24 mouse cellular contexts compared by ENCODE assay signal in the genomic region with DNA sequence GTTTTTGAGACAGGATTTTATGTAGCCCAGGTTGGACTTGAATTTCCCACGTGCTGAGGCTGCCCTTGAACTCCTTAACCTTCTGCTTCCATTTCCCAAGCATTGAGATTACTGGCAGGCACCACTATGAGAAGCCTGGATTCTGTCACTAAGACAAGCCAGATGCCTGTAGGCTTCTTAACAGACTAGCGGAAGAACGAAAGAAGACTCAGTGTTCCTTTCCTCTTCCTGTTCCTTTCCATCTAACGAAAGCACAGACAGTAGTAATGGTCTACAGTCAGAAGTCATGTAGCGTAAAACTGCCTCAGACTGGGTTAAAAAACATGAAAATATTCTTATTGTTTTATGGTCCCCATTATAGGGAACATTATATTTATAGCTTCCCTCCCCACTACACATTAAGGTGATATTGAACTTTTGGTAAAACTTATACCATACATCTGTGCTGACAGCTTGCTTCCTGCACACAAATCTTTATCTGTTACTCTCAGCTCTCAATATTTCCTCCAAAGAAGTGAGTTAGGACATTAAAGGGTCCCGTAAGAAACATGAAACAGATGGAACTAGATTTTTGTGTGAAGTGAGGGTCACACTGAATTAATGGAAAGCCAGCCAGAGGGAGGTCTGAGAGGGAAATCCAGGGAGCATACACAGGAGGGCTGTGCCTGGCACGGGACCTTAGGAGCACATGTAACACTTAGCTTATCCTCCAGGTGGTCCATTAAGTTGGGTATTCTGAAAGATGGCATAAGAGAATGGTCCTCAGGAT.
DNase-seq lines count a peak whose midpoint lies in the region; ATAC-seq and TF ChIP-seq lines count a peak whose summit lies in the region.
"Had no signal": no experiment of that assay in that cellular context is flagged by ENCODE, and none has a peak within 500 bp of the region (broad histone marks: within the 10 kb centered on the region; RNA-seq: fewer than 3 reads in every experiment).

No protein-coding gene starts in this region.

- no peak overlapping the region for H3K9ac ChIP-seq in forebrain, embryonic 15.5 days (replicated peaks)
- H3K9ac ChIP-seq in forebrain, postnatal 0 days = no peak overlapping the region
- no peak overlapping the region for H3K9ac ChIP-seq in kidney, postnatal 0 days (ENCODE audit: low read depth, low read length)
- H3K9ac ChIP-seq: heart, embryonic 13.5 days; hindbrain, embryonic 12.5 days had no signal

- no peak overlapping the region for H3K27ac ChIP-seq in forebrain, embryonic 15.5 days (replicated peaks)
- H3K27ac ChIP-seq in forebrain, postnatal 0 days (ENCODE audit: low read depth, low read length) = no peak overlapping the region
- H3K27ac ChIP-seq in kidney, postnatal 0 days = no peak overlapping the region
- H3K27ac ChIP-seq: heart, adult 2 months; heart, embryonic 13.5 days; hindbrain, embryonic 12.5 days; stomach, postnatal 0 days had no signal

- no peak overlapping the region for H3K4me2 ChIP-seq in forebrain, embryonic 15.5 days (replicated peaks)
- no peak overlapping the region for H3K4me2 ChIP-seq in forebrain, postnatal 0 days (ENCODE audit: low read depth)
- H3K4me2 ChIP-seq in kidney, postnatal 0 days (ENCODE audit: low read length) = no peak overlapping the region
- H3K4me2 ChIP-seq: heart, embryonic 13.5 days; hindbrain, embryonic 12.5 days had no signal

- no peaks in the 10 kb centered on the region for H3K9me3 ChIP-seq in forebrain, embryonic 15.5 days
- no peaks in the 10 kb centered on the region for H3K9me3 ChIP-seq in forebrain, postnatal 0 days (ENCODE audit: low read length)
- no peaks in the 10 kb centered on the region for H3K9me3 ChIP-seq in kidney, postnatal 0 days (replicated peaks; ENCODE audit: low read length)
- H3K9me3 ChIP-seq: hindbrain, embryonic 12.5 days had no signal

- no peaks in the 10 kb centered on the region for H3K36me3 ChIP-seq in forebrain, embryonic 15.5 days
- no peaks in the 10 kb centered on the region for H3K36me3 ChIP-seq in forebrain, postnatal 0 days (ENCODE audit: insufficient read depth)
- H3K36me3 ChIP-seq in kidney, postnatal 0 days (ENCODE audit: insufficient read depth, low read length) = no peaks in the 10 kb centered on the region
- H3K36me3 ChIP-seq: heart, embryonic 13.5 days; hindbrain, embryonic 12.5 days had no signal

- ATAC-seq in forebrain, embryonic 15.5 days (replicated peaks) = 0 out of 2 replicates have a peak, but pooled peaks have one; percentile 63
- ATAC-seq in forebrain, postnatal 0 days = no peak
- peak; percentile 52 for ATAC-seq in kidney, postnatal 0 days (replicated peaks; ENCODE audit: low FRiP score, low read depth)
- ATAC-seq in megakaryocyte progenitor cell, adult 5-6 weeks (replicated peaks; ENCODE audit: poor library complexity) = no peak

- TF ChIP-seq CTCF in forebrain, postnatal 0 days (IDR thresholded peaks at IDR 0.05; ENCODE audit: low read depth) = no peak
- TF ChIP-seq CTCF in kidney, postnatal 0 days (IDR thresholded peaks at IDR 0.05; ENCODE audit: low read depth) = no peak

- no peak for DNase-seq in forebrain, postnatal 0 days
- DNase-seq in kidney, postnatal 0 days (ENCODE audit: low spot score) = peak; percentile 78
- no peak for DNase-seq in kidney, adult 8-10 months
- peak; percentile 43 for DNase-seq in forelimb bud, embryonic 11.5 days (ENCODE audit: low read depth, low spot score)
- no peak for DNase-seq in retina, postnatal 1 day
- DNase-seq: adrenal gland, adult 2 months; B cell, adult 2 months; cerebellum, adult 11-12 months; cerebellum, postnatal 10 days; gastrocnemius, postnatal 25 days; heart, adult 2 months; kidney, postnatal 14 days; left cerebral cortex, postnatal 4 days; lung, postnatal 14 days; midbrain, embryonic 14.5 days; right cerebral cortex, postnatal 14 days; thymus, adult 2 months; thymus, postnatal 4 days had no signal

- no peaks in the 10 kb centered on the region for H3K4me1 ChIP-seq in forebrain, embryonic 15.5 days
- no peaks in the 10 kb centered on the region for H3K4me1 ChIP-seq in forebrain, postnatal 0 days (ENCODE audit: insufficient read depth)
- peaks cover 3% of the 10 kb centered on the region; the same call in 1 of the 2 replicates for H3K4me1 ChIP-seq in kidney, postnatal 0 days (replicated peaks; ENCODE audit: insufficient read depth, low read length)
- H3K4me1 ChIP-seq: heart, embryonic 13.5 days; hindbrain, embryonic 12.5 days; megakaryocyte, embryonic 14.5 days had no signal

- WGBS in forebrain, embryonic 15.5 days = 76% methylated on average over 7 of the region's 7 CpGs
- 76% methylated on average over 7 of the region's 7 CpGs for WGBS in forebrain, postnatal 0 days
- 52% methylated on average over 7 of the region's 7 CpGs for WGBS in kidney, postnatal 0 days

- no peaks in the 10 kb centered on the region for H3K27me3 ChIP-seq in forebrain, embryonic 15.5 days
- no peaks in the 10 kb centered on the region for H3K27me3 ChIP-seq in forebrain, postnatal 0 days (ENCODE audit: insufficient read depth, low read length)
- H3K27me3 ChIP-seq in kidney, postnatal 0 days (ENCODE audit: insufficient read depth, low read length) = no peaks in the 10 kb centered on the region
- H3K27me3 ChIP-seq: heart, embryonic 13.5 days; hindbrain, embryonic 12.5 days; megakaryocyte, embryonic 14.5 days had no signal

- no peak overlapping the region for H3K4me3 ChIP-seq in forebrain, embryonic 15.5 days
- H3K4me3 ChIP-seq in forebrain, postnatal 0 days (ENCODE audit: low read depth, low read length) = no peak overlapping the region
- no peak overlapping the region for H3K4me3 ChIP-seq in kidney, postnatal 0 days (replicated peaks; ENCODE audit: low read depth, low read length)
- H3K4me3 ChIP-seq: heart, adult 2 months; heart, embryonic 13.5 days; hindbrain, embryonic 12.5 days; megakaryocyte, embryonic 14.5 days had no signal

Comparison
In these comparisons a context has a peak if more than half of its experiments do, and no peak if none do; other contexts are left out.
1. ATAC-seq: peak in forebrain, embryonic 15.5 days (single experiment) and kidney, postnatal 0 days (single experiment); none in forebrain, postnatal 0 days (single experiment) and megakaryocyte progenitor cell, adult 5-6 weeks (single experiment).
2. DNase-seq: peak in kidney, postnatal 0 days (single experiment) and forelimb bud, embryonic 11.5 days (single experiment); none in forebrain, postnatal 0 days (single experiment), kidney, adult 8-10 months (0 of 2) and retina, postnatal 1 day (single experiment).